Mouse (Mus musculus) CH12F3 (cell line): ENCODE measurements around the gene Ppp1r8.
"Not testable (repeated sequence)": the region's sequence is repeated elsewhere in the genome, so short reads cannot be mapped to it uniquely, and the experiment has no call there.

ENCODE experiments used
- in situ Hi-C: fragments of 300-500 bp; cut with MboI; formaldehyde crosslinking; loops from 2 replicates; pipeline ENCODE4 v1.14.3; 2020; ENCODE audit warnings: low sequenced_read_pairs

The Ppp1r8 gene

GRCm38 (mm10) chr4:132807771-132808641, 35.0 kb downstream of the Ppp1r8 start:
- in situ Hi-C loops, result no loop called here

- in situ Hi-C loops, result no loop called here
Observed at GRCm38 (mm10) chr4:132806620-132807191, 36.3 kb downstream of the Ppp1r8 start.

- in situ Hi-C loops, result no loop called here
Observed at GRCm38 (mm10) chr4:132805599-132806197, 37.3 kb downstream of the Ppp1r8 start.

GRCm38 (mm10) chr4:132805146-132805545, 37.8 kb downstream of the Ppp1r8 start:
- in situ Hi-C loops, result no loop called here

GRCm38 (mm10) chr4:132804331-132804730, 38.6 kb downstream of the Ppp1r8 start:
- in situ Hi-C loops, result no loop called here

GRCm38 (mm10) chr4:132803876-132804275, 39.1 kb downstream of the Ppp1r8 start:
- in situ Hi-C loops, result no loop called here

- in situ Hi-C loops, result no loop called here
Observed at GRCm38 (mm10) chr4:132803212-132803611, 39.8 kb downstream of the Ppp1r8 start.

- in situ Hi-C loops, result no loop called here
Observed at GRCm38 (mm10) chr4:132802171-132802637, 40.8 kb downstream of the Ppp1r8 start.

GRCm38 (mm10) chr4:132801176-132802077, 41.5 kb downstream of the Ppp1r8 start:
- in situ Hi-C loops, result no loop called here

GRCm38 (mm10) chr4:132799845-132800244, 43.1 kb downstream of the Ppp1r8 start:
- in situ Hi-C loops, result no loop called here

GRCm38 (mm10) chr4:132798666-132799065, 44.3 kb downstream of the Ppp1r8 start:
- in situ Hi-C loops, result not testable (repeated sequence)

- in situ Hi-C loops, result no loop called here
Observed at GRCm38 (mm10) chr4:132798028-132798427, 44.9 kb downstream of the Ppp1r8 start.

GRCm38 (mm10) chr4:132797461-132797860, 45.5 kb downstream of the Ppp1r8 start:
- in situ Hi-C loops, result no loop called here

GRCm38 (mm10) chr4:132796196-132796886, 46.6 kb downstream of the Ppp1r8 start, which contains the start of gene Themis2:
Gene Themis2, minus strand, starts transcription at chr4:132796387.
- in situ Hi-C loops, result no loop called here

- in situ Hi-C loops, result no loop called here
Observed at GRCm38 (mm10) chr4:132795171-132795570, 47.8 kb downstream of the Ppp1r8 start.

GRCm38 (mm10) chr4:132794760-132795159, 48.2 kb downstream of the Ppp1r8 start:
- in situ Hi-C loops, result no loop called here

- in situ Hi-C loops, result no loop called here
Observed at GRCm38 (mm10) chr4:132794028-132794427, 48.9 kb downstream of the Ppp1r8 start.

GRCm38 (mm10) chr4:132793322-132794004, 49.5 kb downstream of the Ppp1r8 start:
- in situ Hi-C loops, result not testable (repeated sequence)

GRCm38 (mm10) chr4:132789731-132790130, 53.2 kb downstream of the Ppp1r8 start:
- in situ Hi-C loops, result no loop called here
